Mouse (Mus musculus) spleen, adult 18-20 months (tissue): ENCODE results near the gene Specc1l.
"Not testable (repeated sequence)": the region's sequence is repeated elsewhere in the genome, so short reads cannot be mapped to it uniquely, and the experiment has no call there.

Source experiments
- DNase-seq, 2 experiments: peaks; one replicate each; pipeline ENCODE4 v3.0.0; 2022; ENCODE audit warnings: mixed read lengths in 2 of 2

Specc1l gene

GRCm38 (mm10) chr10:75283821-75284220 lies 71.9 kb downstream of the Specc1l start:
- no peak for DNase-seq

GRCm38 (mm10) chr10:75288579-75288978 lies 76.7 kb downstream of the Specc1l start:
- DNase-seq: no peak

DNA sequence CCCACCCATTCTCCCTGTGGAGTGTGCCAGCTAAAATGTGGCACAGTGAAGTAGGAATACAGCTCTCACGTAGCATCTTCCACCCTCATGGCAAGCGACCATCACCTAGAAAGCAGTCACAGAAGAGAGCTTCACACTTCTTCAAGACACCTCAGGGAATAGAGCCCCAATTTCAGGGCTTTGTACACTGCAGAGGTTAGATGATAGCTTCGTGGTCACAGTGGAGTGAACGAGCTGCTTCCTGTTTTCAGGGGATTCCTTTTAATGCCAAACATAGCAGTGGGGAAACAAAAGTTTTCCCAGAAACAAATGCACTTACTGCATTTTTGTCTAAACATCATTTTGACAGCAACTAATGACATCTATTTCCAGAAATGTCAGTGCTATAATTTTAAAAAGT lies 77.5 kb downstream of the Specc1l start:
- no peak for DNase-seq

- no peak for DNase-seq
Observed at GRCm38 (mm10) chr10:75290650-75291049, 78.8 kb downstream of the Specc1l start.

GRCm38 (mm10) chr10:75291338-75291737 lies 79.5 kb downstream of the Specc1l start:
- DNase-seq: no peak

- not testable (repeated sequence) for DNase-seq
Observed at GRCm38 (mm10) chr10:75292206-75292605, 80.3 kb downstream of the Specc1l start.

GRCm38 (mm10) chr10:75293288-75293687 lies 81.4 kb downstream of the Specc1l start:
- DNase-seq: no peak

GRCm38 (mm10) chr10:75294362-75294761 lies 82.5 kb downstream of the Specc1l start:
- no peak for DNase-seq

DNA sequence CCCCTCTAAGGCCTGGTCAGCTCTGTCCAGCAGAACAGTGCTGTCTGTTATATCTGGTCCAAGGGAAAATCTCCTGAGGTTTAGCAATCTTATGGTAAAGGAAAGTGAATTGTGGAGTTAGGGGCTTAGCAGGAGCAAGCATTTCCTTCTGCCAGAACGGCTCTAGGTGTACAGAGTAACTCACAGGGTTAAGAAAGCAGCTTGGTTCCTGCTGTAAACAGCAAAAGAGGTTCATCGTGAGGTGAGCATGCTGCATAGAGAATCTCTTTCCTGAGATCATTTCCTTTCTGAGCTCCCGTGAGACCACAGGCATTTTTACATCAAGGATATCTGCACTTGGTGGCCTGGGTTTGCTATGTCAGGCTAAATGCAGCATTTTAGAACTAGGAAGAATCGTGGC lies 83.1 kb downstream of the Specc1l start:
- DNase-seq: no peak

- no peak for DNase-seq
Observed at GRCm38 (mm10) chr10:75298608-75299007, 86.7 kb downstream of the Specc1l start.

GRCm38 (mm10) chr10:75299785-75300418 lies 88.0 kb downstream of the Specc1l start:
- DNase-seq: peak; percentile 51 to 66

DNA sequence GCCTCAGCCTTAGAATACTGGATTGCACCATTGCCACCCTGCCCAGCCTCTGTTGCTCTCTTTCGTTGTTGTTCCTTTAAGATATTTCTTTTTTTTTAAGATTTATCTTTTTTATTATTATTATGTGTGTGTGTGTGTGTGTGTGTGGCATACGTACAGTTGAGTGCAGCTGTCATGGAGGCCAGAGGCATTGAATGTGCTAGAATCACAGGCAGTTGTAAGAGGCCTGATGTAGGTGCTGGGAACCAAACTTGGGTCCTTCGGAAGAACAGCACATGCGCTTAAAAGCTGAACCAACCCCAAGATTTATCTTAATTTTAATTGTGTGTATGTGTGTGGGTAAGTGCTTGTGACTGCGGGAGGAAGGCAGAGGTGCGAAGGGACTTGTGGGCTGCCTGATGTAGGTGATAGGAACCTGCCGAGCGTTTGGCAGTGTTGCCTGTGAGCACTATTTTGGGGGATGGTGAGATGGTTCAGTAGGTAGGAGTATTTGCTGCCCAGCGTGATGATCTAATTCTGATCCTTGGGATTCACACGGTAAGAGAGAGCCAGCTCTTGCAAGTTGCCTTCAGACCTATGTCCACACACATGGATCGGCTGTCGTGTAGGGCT lies 89.4 kb downstream of the Specc1l start:
- DNase-seq: no peak

- DNase-seq: no peak
Observed at GRCm38 (mm10) chr10:75301937-75302336, 90.1 kb downstream of the Specc1l start.

DNA sequence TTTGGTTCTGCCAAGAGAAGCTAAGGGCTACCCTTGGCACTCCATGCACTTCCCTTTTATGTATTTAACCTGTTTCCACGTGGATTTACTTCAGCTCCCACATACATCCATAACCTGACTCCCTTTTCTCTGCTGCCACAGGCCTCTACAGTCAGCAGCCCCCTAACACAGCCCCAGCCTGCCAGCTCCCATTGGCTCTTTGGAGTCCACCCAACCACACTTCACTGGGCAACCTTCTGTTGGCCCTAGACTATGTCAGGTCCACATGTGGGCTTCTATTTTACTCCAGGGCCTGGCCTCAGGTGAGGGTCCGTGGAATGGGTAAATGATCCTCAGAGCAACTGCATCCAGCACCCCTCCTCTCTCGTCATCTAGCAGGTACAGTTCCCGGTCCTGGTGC lies 90.7 kb downstream of the Specc1l start:
- DNase-seq: no peak

GRCm38 (mm10) chr10:75303324-75304048 lies 91.6 kb downstream of the Specc1l start:
- no peak for DNase-seq

DNA sequence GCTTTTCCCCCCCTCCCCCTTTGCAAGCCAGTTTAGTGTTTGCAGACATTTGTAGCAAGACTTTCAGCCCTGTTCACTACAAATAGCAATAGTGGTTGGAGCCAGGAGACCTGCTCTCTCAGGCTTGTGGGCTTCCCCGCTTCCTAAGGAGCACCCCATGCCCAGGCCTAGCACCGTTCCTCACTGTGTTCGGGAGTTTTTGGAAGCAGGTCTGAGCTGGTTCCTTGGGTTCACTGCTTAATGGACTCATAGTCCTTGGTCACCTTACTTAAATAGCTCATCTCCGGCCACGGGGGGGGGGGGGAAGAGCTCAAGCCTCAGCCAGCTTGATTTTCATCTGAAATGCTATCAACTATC lies 92.2 kb downstream of the Specc1l start:
- DNase-seq: no peak

DNA sequence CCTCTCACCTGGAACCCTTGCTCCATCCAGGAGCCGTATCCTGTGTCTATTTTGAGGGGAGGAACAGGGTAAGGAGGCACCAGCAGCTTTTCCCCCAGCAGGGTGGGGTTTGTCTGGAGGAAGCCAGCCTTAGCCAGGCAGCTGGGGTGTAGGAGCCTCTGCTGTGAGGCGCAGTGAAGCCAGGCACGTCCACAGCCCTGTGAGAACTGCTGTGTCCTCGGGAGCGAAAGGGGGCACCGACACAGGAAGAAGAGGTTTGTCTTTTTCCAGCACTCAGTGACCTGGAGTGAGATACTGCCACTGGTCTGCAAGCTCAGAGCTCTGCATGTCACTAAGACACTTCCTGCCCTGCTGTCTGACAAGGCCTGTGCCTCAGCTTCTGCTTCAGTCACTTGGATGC lies 92.5 kb downstream of the Specc1l start:
- no peak for DNase-seq

- no peak for DNase-seq
Observed at GRCm38 (mm10) chr10:75307130-75307529, 95.3 kb downstream of the Specc1l start.

DNA sequence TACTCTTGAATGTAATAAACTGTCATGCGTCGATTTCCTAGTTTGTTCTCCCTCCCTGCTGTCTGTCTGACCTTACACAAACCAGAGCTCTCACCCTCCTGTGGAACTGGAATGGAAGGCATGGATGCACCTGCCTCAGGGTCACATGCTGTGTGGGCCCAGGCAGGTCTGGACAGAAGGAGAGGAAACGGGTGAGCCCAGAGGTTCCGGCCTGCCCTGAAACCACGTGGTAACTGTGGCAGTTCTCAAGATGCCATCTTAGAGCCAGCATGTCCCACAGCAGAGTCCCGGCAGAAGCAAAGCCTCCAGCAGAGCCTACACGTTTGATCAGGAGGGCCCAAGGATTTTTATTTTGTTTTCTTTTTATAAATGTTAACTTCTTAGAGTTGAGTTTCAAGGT lies 100.5 kb downstream of the Specc1l start:
- DNase-seq: no peak

DNA sequence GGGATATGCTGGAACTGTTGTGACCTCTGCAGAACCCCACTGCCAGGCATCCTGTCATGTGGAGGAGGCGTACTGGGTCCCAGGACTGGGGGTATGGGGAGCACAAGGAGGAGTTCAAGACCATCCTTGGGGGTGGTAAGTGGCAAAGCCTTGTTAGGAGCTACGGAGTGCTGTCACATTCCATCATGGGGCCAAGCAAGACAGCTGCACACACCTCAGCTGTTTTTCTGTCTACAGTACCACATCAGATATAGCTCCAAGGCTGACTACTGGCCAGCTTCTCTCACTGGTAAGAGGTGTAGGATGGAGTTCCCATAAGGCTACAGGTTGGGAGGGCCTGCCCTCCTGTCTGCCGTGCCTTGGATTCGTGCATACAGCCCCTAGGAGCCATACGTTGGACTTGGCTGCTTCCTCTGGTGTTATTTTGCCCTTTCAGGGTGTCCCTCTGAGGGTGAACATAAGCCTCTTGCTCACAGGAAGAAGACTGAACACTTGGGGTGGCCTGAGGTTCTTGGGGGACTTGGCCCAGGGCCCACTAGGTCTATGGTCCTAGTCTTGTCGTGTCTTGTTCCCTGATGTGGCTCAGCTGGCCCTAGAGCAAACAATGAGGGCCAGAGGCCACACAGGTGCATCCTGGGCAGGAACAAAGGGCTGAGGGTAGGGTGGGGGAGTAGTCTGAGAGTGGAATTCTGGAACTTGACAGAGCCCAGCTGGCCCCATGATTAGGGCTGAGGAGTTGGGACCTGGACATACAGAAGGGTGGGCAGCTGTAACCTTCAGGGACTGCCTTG lies 102.5 kb downstream of the Specc1l start:
- DNase-seq: no peak

GRCm38 (mm10) chr10:75315756-75316155 lies 103.9 kb downstream of the Specc1l start:
- no peak for DNase-seq

- peak in 1 of 2 experiments; percentile 42 for DNase-seq
Observed at GRCm38 (mm10) chr10:75316472-75316871, 104.6 kb downstream of the Specc1l start.

- DNase-seq: no peak
Observed at GRCm38 (mm10) chr10:75316872-75316907, 104.8 kb downstream of the Specc1l start, which contains the start of gene Adora2a. Gene Adora2a (plus strand): TSS chr10:75316877.
